In genomic region chrX:11289244-11289643, GRCm38 (mm10) we compare ENCODE assay signal across 40 mouse cellular contexts. TPM values are rescaled to one million over a fixed set of nuclear protein-coding genes. Genes with fewer than 3 reads are reported as not detected.
"Had no signal": no experiment of that assay in that cellular context is flagged by ENCODE, and none has a peak within 500 bp of the region (broad histone marks: within the 10 kb centered on the region; RNA-seq: fewer than 3 reads in every experiment).

No protein-coding gene starts in this region.

- H3K4me1 ChIP-seq: hindbrain, embryonic 13.5 days; hindbrain, embryonic 15.5 days; kidney, embryonic 15.5 days; limb, embryonic 12.5 days; liver, embryonic 13.5 days; liver, embryonic 15.5 days had no signal

- ATAC-seq: hindbrain, postnatal 0 days; intestine, embryonic 16.5 days; liver, postnatal 0 days had no signal

- DNase-seq: gastrocnemius, postnatal 36 days; heart, adult 11 months; kidney, adult 11 months; layer of hippocampus, adult 9-11 months; layer of hippocampus, postnatal 36 days; left cerebral cortex, postnatal 4 days; liver; liver, embryonic 13.5 days; liver, postnatal 0 days had no signal

- H3K27me3 ChIP-seq: hindbrain, embryonic 15.5 days; liver, embryonic 13.5 days; liver, embryonic 15.5 days had no signal

- H3K4me3 ChIP-seq: heart, adult 2 months; heart, embryonic 13.5 days; heart, embryonic 15.5 days; hindbrain, embryonic 13.5 days; hindbrain, embryonic 15.5 days; kidney, embryonic 15.5 days; limb, embryonic 12.5 days; liver, embryonic 13.5 days; liver, embryonic 15.5 days had no signal

- H3K27ac ChIP-seq: heart, adult 2 months; heart, embryonic 13.5 days; heart, embryonic 15.5 days; hindbrain, embryonic 13.5 days; hindbrain, embryonic 15.5 days; hindbrain, postnatal 0 days; kidney, embryonic 15.5 days; kidney, postnatal 0 days; limb, embryonic 12.5 days; liver, embryonic 13.5 days; liver, embryonic 15.5 days had no signal

- H3K9me3 ChIP-seq: heart, embryonic 13.5 days; heart, embryonic 15.5 days; hindbrain, embryonic 13.5 days; hindbrain, embryonic 15.5 days; kidney, embryonic 15.5 days; limb, embryonic 12.5 days; liver, embryonic 13.5 days; liver, embryonic 15.5 days had no signal

- H3K9ac ChIP-seq: heart, embryonic 13.5 days; heart, embryonic 15.5 days; hindbrain, embryonic 13.5 days; hindbrain, embryonic 15.5 days; kidney, embryonic 15.5 days; limb, embryonic 12.5 days; liver, embryonic 13.5 days; liver, embryonic 15.5 days; liver, postnatal 0 days had no signal

- H3K36me3 ChIP-seq: heart, embryonic 13.5 days; heart, embryonic 15.5 days; hindbrain, embryonic 13.5 days; hindbrain, embryonic 15.5 days; kidney, embryonic 15.5 days; limb, embryonic 12.5 days; liver, embryonic 13.5 days; liver, embryonic 15.5 days had no signal

- H3K4me2 ChIP-seq: heart, embryonic 11.5 days; heart, embryonic 13.5 days; heart, embryonic 15.5 days; hindbrain, embryonic 13.5 days; hindbrain, embryonic 15.5 days; kidney, embryonic 15.5 days; limb, embryonic 12.5 days; liver, embryonic 11.5 days; liver, embryonic 13.5 days; liver, embryonic 15.5 days had no signal

RNA-seq across cellular contexts. Expression of gene H2al1a, which starts 9.8 kb away (rescaled TPM):
- total RNA-seq: gastrocnemius, postnatal 14 days; gastrocnemius, postnatal 36 days; heart, adult 2 months; heart, postnatal 14 days; heart, postnatal 36 days; hematopoietic stem cell, adult 5-6 weeks; hindbrain, postnatal 0 days; layer of hippocampus, adult 18-20 months; layer of hippocampus, adult 8-10 months; layer of hippocampus, postnatal 14 days; layer of hippocampus, postnatal 36 days; left cerebral cortex, adult 18-20 months; left cerebral cortex, adult 8-10 months; left cerebral cortex, postnatal 10 days; left cerebral cortex, postnatal 25 days; left cerebral cortex, postnatal 4 days had no signal
- polyA plus RNA-seq: gonadal fat pad, adult 2 months; heart, adult 2 months; heart, embryonic 11.5 days; heart, embryonic 13.5 days; heart, embryonic 15.5 days; heart, postnatal 0 days; hindbrain, embryonic 11.5 days; hindbrain, embryonic 13.5 days; hindbrain, embryonic 15.5 days; hindbrain, postnatal 0 days; intestine, embryonic 14.5 days; intestine, embryonic 16.5 days; kidney, adult 2 months; kidney, embryonic 15.5 days; kidney, postnatal 0 days; large intestine, adult 2 months; limb, embryonic 12.5 days; limb, embryonic 14.5 days; liver, embryonic 11.5 days; liver, embryonic 13.5 days; liver, embryonic 15.5 days; liver, postnatal 0 days had no signal

RNA-seq across cellular contexts. Expression of gene H2al1b, which starts 13.0 kb away (rescaled TPM):
- total RNA-seq: gastrocnemius, postnatal 14 days; gastrocnemius, postnatal 36 days; heart, adult 2 months; heart, postnatal 14 days; heart, postnatal 36 days; hematopoietic stem cell, adult 5-6 weeks; hindbrain, postnatal 0 days; layer of hippocampus, adult 18-20 months; layer of hippocampus, adult 8-10 months; layer of hippocampus, postnatal 14 days; layer of hippocampus, postnatal 36 days; left cerebral cortex, adult 18-20 months; left cerebral cortex, adult 8-10 months; left cerebral cortex, postnatal 10 days; left cerebral cortex, postnatal 25 days; left cerebral cortex, postnatal 4 days had no signal
- polyA plus RNA-seq: gonadal fat pad, adult 2 months; heart, adult 2 months; heart, embryonic 11.5 days; heart, embryonic 13.5 days; heart, embryonic 15.5 days; heart, postnatal 0 days; hindbrain, embryonic 11.5 days; hindbrain, embryonic 13.5 days; hindbrain, embryonic 15.5 days; hindbrain, postnatal 0 days; intestine, embryonic 14.5 days; intestine, embryonic 16.5 days; kidney, adult 2 months; kidney, embryonic 15.5 days; kidney, postnatal 0 days; large intestine, adult 2 months; limb, embryonic 12.5 days; limb, embryonic 14.5 days; liver, embryonic 11.5 days; liver, embryonic 13.5 days; liver, embryonic 15.5 days; liver, postnatal 0 days had no signal

RNA-seq across cellular contexts. Expression of gene H2al1c, which starts 16.2 kb away (rescaled TPM):
- total RNA-seq: gastrocnemius, postnatal 14 days; gastrocnemius, postnatal 36 days; heart, adult 2 months; heart, postnatal 14 days; heart, postnatal 36 days; hematopoietic stem cell, adult 5-6 weeks; hindbrain, postnatal 0 days; layer of hippocampus, adult 18-20 months; layer of hippocampus, adult 8-10 months; layer of hippocampus, postnatal 14 days; layer of hippocampus, postnatal 36 days; left cerebral cortex, adult 18-20 months; left cerebral cortex, adult 8-10 months; left cerebral cortex, postnatal 10 days; left cerebral cortex, postnatal 25 days; left cerebral cortex, postnatal 4 days had no signal
- polyA plus RNA-seq: gonadal fat pad, adult 2 months; heart, adult 2 months; heart, embryonic 11.5 days; heart, embryonic 13.5 days; heart, embryonic 15.5 days; heart, postnatal 0 days; hindbrain, embryonic 11.5 days; hindbrain, embryonic 13.5 days; hindbrain, embryonic 15.5 days; hindbrain, postnatal 0 days; intestine, embryonic 14.5 days; intestine, embryonic 16.5 days; kidney, adult 2 months; kidney, embryonic 15.5 days; kidney, postnatal 0 days; large intestine, adult 2 months; limb, embryonic 12.5 days; limb, embryonic 14.5 days; liver, embryonic 11.5 days; liver, embryonic 13.5 days; liver, embryonic 15.5 days; liver, postnatal 0 days had no signal

RNA-seq across cellular contexts. Expression of gene H2al1d, which starts 19.4 kb away (rescaled TPM):
- total RNA-seq: gastrocnemius, postnatal 14 days; gastrocnemius, postnatal 36 days; heart, adult 2 months; heart, postnatal 14 days; heart, postnatal 36 days; hematopoietic stem cell, adult 5-6 weeks; hindbrain, postnatal 0 days; layer of hippocampus, adult 18-20 months; layer of hippocampus, adult 8-10 months; layer of hippocampus, postnatal 14 days; layer of hippocampus, postnatal 36 days; left cerebral cortex, adult 18-20 months; left cerebral cortex, adult 8-10 months; left cerebral cortex, postnatal 10 days; left cerebral cortex, postnatal 25 days; left cerebral cortex, postnatal 4 days had no signal
- polyA plus RNA-seq: gonadal fat pad, adult 2 months; heart, adult 2 months; heart, embryonic 11.5 days; heart, embryonic 13.5 days; heart, embryonic 15.5 days; heart, postnatal 0 days; hindbrain, embryonic 11.5 days; hindbrain, embryonic 13.5 days; hindbrain, embryonic 15.5 days; hindbrain, postnatal 0 days; intestine, embryonic 14.5 days; intestine, embryonic 16.5 days; kidney, adult 2 months; kidney, embryonic 15.5 days; kidney, postnatal 0 days; large intestine, adult 2 months; limb, embryonic 12.5 days; limb, embryonic 14.5 days; liver, embryonic 11.5 days; liver, embryonic 13.5 days; liver, embryonic 15.5 days; liver, postnatal 0 days had no signal

RNA-seq across cellular contexts. Expression of gene H2al1e, which starts 22.5 kb away (rescaled TPM):
- total RNA-seq: gastrocnemius, postnatal 14 days; gastrocnemius, postnatal 36 days; heart, adult 2 months; heart, postnatal 14 days; heart, postnatal 36 days; hematopoietic stem cell, adult 5-6 weeks; hindbrain, postnatal 0 days; layer of hippocampus, adult 18-20 months; layer of hippocampus, adult 8-10 months; layer of hippocampus, postnatal 14 days; layer of hippocampus, postnatal 36 days; left cerebral cortex, adult 18-20 months; left cerebral cortex, postnatal 10 days; left cerebral cortex, postnatal 25 days; left cerebral cortex, postnatal 4 days had no signal
- polyA plus RNA-seq: heart, adult 2 months; heart, embryonic 11.5 days; heart, embryonic 13.5 days; heart, embryonic 15.5 days; heart, postnatal 0 days; hindbrain, embryonic 11.5 days; hindbrain, embryonic 13.5 days; hindbrain, embryonic 15.5 days; hindbrain, postnatal 0 days; intestine, embryonic 14.5 days; intestine, embryonic 16.5 days; kidney, adult 2 months; kidney, embryonic 15.5 days; kidney, postnatal 0 days; large intestine, adult 2 months; limb, embryonic 12.5 days; limb, embryonic 14.5 days; liver, embryonic 11.5 days; liver, embryonic 13.5 days; liver, embryonic 15.5 days; liver, postnatal 0 days had no signal
